Mouse (Mus musculus): ENCODE results near the gene Magi2.
"Not testable (repeated sequence)": the region's sequence is repeated elsewhere in the genome, so short reads cannot be mapped to it uniquely, and the experiment has no call there.

Magi2 gene

DNA sequence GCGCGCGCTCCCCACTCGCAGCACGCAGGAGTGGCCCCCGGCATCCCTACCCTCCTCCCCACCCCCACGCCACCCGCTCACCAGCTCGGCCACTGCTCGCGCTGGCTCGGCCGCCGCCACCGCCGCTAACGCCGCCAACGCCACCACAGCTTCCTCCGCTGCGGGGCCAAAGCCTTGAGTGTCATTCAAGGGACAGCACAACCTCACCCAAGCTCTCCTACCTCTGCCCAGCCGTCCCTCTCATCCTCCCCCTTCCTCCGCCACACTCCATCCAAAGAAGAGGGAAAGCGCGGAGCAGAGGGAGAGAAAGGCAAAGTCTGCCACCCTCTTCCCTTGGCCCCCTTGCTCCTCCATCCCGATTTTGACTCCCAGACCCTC is at the start of gene Magi2:
Gene Magi2, plus strand, starts transcription at position 171 of the 378 bp plus-strand sequence.
- DNase-seq (ENCODE audit: low spot score) = no peak

DNA sequence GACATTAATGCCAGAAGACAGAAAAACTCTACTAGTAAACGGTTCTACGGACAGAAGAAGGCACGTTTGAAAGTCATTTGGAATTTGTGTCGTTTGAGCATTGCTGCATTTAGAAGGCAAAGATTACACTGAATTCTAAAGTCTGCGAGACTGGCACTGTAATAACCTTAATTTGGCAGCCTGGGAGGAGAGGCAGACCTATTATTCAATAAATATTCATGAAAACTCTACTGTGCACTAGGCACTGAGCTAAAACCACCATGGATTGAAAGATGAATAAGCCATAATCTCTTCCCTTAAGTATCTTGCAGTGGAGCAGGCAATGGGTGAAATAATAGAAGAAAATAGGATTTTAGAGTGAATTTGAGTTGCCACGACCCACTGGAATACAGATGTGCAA is 48.2 kb upstream of the Magi2 start:
- DNase-seq (ENCODE audit: low spot score) = no peak

DNA sequence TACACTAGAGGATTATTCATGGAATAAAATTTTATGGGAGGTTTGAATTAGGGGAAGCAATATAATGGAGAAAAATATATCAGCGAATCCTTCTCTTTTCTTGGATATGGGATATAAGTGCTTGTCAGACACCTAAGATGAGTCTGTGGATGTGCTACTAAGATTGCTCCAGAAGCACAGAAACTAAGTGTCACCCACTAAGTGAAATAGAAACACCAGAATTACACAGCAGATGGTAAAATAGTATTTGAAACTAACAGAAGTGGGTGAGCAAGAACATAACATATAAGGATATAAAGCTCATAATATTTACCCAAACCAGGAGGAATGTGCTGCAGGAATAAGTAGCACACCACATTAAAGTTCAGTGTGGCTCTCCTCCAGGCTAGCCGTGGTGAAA is 40.7 kb upstream of the Magi2 start:
- no peak for DNase-seq (ENCODE audit: low spot score)

DNA sequence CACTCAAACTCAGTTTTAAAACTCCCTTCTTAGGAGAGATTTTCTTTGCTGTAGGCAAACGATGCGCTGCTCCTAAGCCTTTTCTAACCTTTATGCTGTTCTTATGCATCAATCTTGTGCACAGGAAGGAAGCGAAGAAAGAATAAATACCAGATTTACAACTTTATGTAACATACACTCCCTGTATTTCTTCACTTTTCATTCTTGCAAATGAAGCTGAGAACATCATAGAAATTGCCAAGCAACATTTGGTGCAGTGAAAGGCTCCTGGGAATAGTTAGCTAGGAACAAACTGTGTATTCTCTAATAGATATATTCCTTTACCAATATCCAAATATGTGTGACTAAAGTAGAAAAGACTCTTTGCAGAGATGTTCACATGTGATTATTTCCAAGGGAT is 15.2 kb upstream of the Magi2 start:
- DNase-seq (ENCODE audit: low spot score) = no peak

DNA sequence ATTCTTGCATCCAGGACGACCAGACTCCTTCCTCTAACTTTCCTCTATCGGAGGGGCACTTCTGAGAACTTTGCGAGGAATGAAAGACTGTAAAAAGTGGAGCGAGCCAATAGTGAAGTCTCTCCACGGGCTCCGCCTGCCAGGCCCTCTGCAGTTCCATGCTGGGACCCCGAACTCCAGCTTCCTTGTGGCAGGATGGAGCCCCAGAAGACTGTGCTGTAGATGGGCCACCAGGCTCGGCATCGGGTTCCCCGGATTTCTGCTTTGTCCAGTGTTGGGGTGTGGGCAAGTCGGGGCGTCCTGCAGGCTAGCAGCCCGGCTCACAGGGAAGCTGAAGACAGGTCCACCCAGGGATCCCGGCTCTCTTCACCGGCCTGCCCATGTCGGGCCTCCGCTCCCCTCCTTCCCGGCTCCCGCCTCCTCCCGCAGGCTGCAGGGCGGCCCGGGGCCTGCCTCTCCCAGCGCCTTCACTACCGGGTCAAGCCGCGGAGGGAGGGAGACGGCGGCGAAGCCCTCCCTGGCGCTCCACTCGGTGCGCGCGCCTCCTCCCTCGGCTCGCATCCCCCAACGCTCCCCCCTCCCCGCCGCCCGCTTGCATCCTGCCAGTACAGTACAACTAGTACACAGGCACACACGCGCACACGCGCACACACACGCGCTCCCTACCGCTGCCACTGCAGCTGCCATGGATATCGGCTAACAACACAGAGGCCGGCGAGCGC is 531 bp upstream of the Magi2 start:
- DNase-seq (ENCODE audit: low spot score) = peak; percentile 30

DNA sequence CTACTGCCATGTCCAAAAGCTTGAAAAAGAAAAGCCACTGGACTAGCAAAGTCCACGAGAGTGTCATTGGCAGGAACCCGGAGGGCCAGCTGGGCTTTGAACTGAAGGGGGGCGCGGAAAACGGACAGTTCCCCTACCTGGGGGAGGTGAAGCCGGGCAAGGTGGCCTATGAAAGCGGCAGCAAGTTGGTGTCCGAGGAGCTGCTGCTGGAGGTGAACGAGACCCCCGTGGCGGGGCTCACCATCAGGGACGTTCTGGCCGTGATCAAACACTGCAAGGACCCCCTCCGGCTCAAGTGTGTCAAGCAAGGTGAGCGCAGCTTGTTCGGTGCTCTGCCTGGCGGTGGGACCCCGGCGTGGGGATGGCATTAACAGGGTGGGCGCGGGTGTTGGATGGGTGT is 445 bp downstream of the Magi2 start:
- DNase-seq (ENCODE audit: low spot score) = no peak

DNA sequence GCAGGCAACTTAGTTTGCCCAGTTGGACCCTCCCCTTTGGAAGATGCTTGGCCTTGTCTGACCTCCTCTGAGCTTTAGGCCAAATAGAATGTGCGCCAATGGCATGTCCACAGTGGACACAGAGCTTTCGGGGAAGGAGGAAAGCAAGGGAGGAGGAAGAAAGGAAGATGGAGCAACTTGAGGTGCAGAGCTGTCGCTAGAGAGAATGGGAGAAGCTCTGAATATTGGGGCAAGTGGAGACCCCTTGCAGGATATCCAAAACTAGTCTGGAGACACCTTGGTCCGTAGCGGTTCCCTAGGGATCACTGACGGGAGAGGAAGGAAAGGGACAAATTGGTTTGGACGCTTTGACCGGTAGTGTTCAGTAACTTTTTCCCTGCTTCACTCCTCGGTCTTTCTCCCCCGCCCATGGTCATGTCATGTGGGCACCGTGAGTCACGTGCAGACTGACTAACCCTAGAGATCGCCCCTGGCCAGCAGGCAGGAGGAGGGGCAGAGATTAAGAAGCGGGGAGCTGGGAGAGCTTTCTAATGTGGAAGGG is 1.0 kb downstream of the Magi2 start:
- DNase-seq (ENCODE audit: low spot score) = no peak

DNA sequence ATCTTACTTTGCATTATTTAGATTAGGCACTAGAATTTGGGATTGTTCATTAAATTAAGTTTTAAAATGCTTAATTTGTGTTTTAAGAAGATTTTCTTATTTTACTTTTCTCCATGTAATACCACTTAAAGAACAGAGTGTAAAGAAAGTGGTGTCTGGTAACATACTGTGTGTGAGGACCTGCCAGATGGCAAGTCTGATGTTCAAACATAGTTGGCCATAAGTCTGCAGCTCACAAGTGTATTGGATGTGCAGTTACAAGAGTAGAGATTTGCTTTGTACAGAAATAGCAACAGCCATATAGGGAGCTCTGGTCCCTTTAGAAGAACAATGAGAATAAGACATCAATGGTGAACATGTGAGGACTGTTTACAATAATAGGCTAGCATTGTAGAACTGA is 15.0 kb downstream of the Magi2 start:
- DNase-seq (ENCODE audit: low spot score) = no peak

DNA sequence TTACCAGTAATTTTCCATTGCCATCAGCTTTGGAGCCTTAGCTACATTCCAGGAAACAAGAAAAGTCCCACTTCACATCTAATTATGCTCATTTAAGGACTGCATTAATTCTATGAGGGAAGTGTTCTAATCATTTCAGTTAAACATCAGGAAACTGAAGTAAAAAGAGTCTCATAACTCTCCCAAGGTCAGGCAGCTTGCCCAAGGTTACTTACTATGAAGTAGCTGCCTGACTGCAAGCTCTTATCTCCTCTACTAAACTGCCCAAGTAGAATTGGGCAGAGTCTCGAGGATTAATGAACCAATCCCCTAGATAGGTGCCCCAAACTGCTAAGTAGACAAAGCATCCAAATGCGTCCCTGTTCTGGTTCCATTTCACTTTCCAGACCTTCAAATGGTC is 19.6 kb downstream of the Magi2 start:
- no peak for DNase-seq (ENCODE audit: low spot score)

DNA sequence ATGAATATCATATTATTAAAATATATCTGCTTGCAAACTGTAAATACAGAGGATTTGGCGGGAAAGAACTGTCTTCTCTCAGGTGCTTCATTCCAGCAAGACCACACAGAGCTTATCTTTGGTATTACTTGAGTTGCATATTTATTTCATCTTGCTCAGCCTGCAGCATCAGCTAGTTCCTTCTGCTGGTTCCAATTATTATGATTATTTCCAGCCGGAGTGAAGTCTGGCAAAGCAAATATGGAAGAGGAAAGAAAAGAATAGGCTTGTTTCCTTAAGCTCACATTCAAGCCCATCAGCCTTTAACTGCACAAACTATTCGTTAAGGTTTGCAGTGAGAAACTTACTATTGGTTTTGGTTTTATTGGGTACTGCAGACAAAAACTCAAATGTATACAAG is 20.4 kb downstream of the Magi2 start:
- no peak for DNase-seq (ENCODE audit: low spot score)

DNA sequence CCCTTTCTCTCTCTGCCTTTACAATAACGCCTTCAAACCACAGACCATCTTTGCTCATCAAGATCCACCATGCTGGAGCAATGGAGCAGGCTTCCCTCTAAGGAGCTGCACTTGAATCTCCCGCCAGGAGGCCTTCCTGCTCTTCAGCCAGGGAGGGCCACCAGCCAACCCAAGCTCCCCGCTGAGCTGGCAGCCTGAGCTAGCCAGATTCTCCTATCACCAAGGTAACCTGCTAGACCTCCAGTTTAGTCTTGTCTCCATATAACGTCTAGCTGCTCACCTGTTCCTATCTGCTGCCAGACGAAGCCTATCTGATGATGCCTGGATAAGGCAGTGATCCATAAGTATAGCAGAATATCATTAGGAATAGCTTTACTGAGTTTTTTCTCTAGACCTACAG is 36.0 kb downstream of the Magi2 start:
- no peak for DNase-seq (ENCODE audit: low spot score)

DNA sequence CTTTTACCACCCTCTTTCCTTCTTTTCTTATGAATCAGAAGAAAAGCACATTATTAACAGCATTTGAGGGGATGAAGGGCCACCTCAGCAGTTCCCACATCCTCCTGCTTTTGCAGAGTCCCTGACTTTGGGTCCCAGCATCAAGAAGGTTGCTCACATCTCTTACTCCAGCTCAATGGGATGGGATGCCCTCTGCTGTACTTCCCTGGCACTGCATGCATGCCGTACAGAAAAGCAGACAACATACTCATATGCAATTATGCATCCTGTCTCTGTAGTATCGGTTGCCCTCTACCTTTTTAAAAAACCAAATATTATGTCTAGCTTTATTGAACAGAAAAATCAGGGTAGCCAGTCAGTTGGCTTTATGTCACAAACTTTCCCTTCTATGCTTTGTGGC is 37.8 kb downstream of the Magi2 start:
- no peak for DNase-seq (ENCODE audit: low spot score)

DNA sequence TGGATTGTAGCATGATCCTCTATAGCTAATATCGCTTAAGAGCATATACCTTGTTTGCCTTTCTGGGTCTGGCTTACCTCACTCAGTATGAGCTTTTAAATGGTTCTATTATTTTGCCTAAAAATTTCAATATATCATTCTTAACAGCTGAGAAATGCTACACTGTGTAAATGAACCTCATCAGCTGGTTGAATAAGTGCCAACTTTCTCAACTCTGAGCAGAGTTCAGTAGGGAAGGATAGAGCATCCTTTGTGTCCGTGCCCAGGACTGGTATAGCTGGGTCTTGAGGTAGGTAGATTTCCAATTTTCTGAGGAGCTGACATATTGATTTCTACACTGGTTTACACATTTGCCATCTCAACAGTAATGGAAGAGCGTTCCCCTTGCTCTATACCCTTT is 65.7 kb downstream of the Magi2 start:
- no peak for DNase-seq (ENCODE audit: low spot score)

DNA sequence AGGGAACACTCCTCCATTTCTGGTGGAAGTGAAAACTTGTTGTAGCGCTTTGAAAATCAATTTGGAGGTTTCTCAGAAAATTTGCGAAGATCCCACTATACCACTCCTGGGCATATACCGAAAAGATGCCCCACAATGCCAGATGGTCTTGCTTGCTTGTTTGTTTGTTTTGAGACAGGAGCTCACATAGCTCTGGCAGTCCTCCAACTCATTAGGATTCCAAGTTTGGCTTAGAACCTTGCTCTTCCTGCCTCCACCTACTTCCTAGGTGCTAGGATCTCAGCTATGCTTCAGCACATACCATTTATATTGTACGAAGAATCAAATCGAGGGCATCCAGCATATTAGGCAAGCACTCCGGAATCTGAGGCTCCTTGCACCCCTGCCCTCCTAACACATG is 79.8 kb downstream of the Magi2 start:
- DNase-seq (ENCODE audit: low spot score) = no peak

DNA sequence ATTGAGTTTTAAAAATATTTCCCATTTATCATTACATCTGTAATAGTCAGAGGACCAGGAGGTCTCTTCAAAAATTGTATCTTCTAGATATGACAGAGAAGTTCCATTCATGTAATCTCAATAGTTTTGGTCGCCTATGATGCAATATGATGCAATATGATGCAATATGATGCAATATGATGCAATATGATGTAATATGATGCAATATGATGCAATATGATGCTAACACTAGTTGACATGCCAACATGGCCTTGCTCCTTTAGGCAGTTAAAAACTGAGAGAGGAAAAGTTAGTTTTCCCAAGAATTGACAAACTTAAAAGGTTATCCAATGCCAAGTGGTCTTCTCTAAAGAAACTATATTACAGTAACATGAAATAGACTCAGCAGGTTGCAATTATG is 83.0 kb downstream of the Magi2 start:
- no peak for DNase-seq (ENCODE audit: low spot score)

DNA sequence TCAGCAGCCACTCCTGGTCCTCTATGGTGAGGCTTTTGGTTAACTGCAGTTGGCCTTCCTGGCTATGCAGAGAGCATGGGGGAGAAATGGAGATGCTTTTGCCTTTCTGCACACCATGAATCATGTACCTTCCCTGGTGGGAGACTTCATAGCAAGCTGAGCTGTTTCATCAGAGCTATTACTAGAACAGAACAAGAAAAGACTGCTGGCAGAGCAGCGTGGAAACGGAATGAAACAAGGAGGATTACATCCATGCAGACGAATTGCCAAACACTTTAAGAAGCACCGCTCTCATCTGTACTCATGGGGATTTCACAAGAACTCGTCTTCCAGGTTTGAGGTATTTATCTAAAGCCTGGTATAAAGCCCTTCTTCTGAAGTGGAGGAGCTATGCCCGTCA is 95.7 kb downstream of the Magi2 start:
- DNase-seq (ENCODE audit: low spot score) = no peak

DNA sequence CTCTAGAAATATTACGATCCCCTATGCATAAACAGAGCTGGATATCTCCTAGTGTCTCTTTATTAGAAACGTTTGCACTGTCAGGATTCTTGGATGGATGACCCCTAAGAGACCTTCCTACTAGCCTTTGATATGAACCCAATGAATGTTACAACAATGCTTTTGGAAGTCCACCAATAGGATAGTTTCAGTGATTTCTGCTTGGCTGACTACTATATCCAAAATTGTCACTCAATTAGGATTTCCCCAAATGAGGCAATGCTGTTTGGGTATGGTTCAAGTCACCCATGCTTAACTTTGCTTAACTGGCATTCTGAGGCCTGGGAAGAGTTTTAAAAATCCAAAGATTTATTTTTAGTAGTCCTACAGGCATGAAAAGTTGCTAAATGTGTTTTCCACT is 110.7 kb downstream of the Magi2 start:
- DNase-seq (ENCODE audit: low spot score) = no peak

DNA sequence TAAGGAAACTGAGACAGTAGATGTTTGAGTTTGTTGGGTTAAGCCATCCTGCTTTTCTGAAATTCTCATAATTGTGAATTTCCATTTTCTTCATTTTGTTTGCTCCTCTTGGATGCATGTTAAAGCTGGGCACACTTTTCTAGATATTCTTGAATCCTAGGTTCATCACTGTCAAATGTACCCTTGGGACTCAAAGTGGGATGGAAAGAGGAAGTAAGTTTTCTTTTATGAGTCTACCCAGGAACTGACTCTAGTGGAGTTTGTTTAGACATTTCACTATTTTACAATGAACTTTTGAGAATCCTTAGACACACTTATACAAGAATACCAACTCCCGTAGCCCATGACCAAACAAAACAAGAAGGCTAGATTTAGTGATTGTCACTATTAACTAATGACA is 141.3 kb downstream of the Magi2 start:
- DNase-seq (ENCODE audit: low spot score) = no peak

DNA sequence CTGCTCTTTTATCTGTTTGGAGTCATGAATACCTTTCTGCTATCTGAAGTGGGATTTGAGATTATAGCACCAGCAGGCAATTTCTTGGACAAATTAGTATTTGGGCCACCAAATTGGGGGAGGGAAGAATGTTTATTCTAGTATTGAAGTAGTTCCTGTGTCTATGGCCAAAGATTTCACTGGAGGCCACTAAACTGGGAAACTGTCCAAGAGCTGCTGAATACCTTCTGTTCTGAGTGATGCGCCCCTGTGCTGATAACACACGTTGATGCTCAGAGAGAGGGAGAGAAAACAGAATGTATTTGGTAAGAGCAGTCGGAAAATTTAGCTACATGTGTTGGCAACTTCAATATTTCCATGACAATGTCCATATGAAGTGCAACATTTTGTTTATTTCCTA is 169.0 kb downstream of the Magi2 start:
- no peak for DNase-seq (ENCODE audit: low spot score)

DNA sequence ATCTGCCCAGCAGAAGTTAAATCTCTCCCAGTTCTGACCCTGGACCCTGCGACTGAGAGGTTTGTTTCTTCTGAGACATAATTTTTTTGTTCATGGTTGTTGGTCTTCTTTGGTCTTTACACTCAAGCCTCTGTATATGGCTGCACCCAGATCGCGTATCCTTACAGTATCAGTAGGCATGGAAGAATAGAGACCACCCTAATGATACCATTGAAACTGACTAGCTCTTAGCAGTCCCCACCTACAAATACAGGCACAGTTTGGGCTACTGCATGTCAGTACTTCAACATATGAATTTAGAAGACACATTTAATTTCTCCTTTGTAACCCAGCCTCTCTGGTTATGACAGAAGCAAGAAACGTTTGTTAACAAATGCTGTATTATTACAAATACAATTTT is 173.5 kb downstream of the Magi2 start:
- no peak for DNase-seq (ENCODE audit: low spot score)

DNA sequence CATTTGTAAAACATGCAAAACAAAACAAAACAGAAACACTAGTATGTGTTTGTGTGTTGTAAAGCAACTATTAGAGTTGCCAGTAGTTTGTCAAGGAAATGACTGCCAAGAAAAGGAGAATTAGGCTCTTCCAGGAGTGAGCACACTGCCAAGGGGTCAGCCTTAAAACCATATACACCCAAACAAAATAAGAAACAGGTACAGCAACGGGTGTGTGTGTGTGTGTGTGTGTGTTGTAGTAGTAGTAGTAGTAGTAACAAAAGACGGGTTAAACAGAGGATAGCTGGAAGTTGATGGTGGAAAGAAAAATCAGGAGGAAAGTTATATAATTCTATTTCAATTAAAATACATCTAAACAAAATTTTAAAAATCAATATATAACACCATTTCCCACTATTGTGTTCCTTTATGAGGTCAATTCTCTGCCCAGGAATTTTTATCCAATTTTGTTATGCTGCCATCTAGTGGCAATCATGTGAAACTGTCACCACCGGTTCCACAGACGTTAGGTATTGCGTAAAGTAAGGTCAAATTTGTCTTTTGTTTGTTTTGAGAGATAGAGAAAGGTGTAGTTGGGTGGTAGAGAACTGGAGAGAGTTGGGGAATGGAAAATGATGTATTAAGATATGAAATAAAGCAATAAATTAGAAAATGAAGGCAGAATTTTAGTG is 174.0 kb downstream of the Magi2 start:
- DNase-seq (ENCODE audit: low spot score) = no peak

DNA sequence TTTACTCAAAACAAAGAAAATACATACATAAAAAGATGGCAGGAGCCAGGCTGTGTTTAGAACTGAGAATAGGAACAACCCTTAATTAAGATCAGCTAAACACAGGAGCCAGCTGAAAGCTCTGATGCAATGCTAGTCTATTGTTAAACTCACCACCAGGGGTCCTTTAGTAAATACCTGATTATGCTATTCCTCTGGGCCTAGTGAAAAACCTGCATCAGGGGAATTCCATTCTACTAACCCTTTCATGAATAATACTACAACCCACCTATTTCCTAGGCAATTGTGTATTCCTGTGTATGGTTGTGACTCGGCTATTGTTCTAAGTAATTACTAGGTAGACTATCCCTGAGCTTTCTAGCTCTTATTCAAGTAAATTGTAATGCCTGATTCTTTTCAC is 177.4 kb downstream of the Magi2 start:
- DNase-seq (ENCODE audit: low spot score) = not testable (repeated sequence)

DNA sequence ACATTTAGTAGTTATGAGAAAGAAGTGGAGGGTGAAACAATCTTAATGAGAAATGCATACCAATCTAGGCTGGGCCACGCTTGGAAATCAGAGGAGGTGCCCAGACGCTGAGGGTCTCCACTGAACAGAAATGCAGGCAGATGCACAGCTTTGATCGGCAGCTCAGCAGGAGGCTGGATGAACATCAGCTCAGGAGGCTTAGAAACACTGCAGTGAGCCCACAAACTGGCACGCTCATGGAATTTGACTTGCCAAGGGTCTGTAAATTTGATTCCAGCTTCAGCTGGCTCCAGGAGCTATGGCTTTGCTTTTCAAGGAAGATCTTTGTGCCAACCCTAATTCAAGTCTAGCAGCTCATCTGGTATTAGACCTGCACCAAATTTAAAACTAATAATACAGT is 187.7 kb downstream of the Magi2 start:
- no peak for DNase-seq (ENCODE audit: low spot score)

DNA sequence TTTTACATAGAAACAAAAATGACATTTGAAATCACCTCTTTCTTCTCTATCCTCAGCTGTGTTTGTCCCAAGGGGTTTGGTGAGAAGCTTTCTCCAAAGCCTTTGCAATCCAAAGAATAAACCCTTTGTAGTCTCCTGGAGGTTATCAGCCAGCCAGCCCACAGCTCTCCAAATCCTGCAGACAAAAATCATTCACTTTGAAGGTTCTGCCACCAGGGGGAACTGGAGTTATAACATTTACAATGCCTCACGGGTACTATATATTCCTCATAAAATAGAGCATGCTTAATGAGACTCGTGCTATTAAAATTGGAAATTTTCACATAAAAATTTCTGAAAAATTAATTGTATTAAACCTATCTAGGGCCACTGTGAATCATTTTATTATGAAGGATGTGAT is 202.5 kb downstream of the Magi2 start:
- DNase-seq (ENCODE audit: low spot score) = no peak

All from urinary bladder, postnatal 10 days (tissue).